Mouse (Mus musculus): ENCODE measurements around the gene Tars2. TPM values are rescaled to one million over a fixed set of nuclear protein-coding genes. Genes with fewer than 3 reads are reported as not detected.
A peak's percentile ranks its signal among the peaks of the same experiment; 100 is the strongest.

Tars2 gene
- polyA plus RNA-seq, 1 experiment: 65.2 TPM

- no peak overlapping the region; the same call in 1 of the 2 replicates for H3K27ac ChIP-seq (ENCODE audit: control insufficient read depth, insufficient read depth, low read depth, low read length, poor library complexity)
Observed at GRCm38 (mm10) chr3:95709967-95710366, 50.0 kb downstream of the Tars2 start.

GRCm38 (mm10) chr3:95709044-95709443 lies 51.0 kb downstream of the Tars2 start:
- Histone ChIP-seq H3K4me1 (ENCODE audit: control insufficient read depth, insufficient read depth, low read length) (peaks cover 11% of the 10 kb centered on the region), H3K4me3 (replicated peaks; ENCODE audit: control insufficient read depth, low read depth, low read length) (no peak overlapping the region), H3K27ac (ENCODE audit: control insufficient read depth, insufficient read depth, low read depth, low read length, poor library complexity) (no peak overlapping the region)
- 42% methylated on average over 4 of the region's 4 CpGs for WGBS
- TF ChIP-seq POLR2A (IDR thresholded peaks at IDR 0.05; ENCODE audit: borderline replicate concordance, control insufficient read depth, low read depth, low read length) (no peak), CTCF (IDR thresholded peaks at IDR 0.05; ENCODE audit: control insufficient read depth, insufficient read depth, low read length) (no peak)

More at GRCm38 (mm10) chr3:95709967-95710366, 50.0 kb downstream of the Tars2 start:
- H3K4me1 ChIP-seq (ENCODE audit: control insufficient read depth, insufficient read depth, low read length): peaks cover 11% of the 10 kb centered on the region
- no peak overlapping the region for H3K4me3 ChIP-seq (replicated peaks; ENCODE audit: control insufficient read depth, low read depth, low read length)
- TF ChIP-seq POLR2A (IDR thresholded peaks at IDR 0.05; ENCODE audit: borderline replicate concordance, control insufficient read depth, low read depth, low read length) (no peak), CTCF (IDR thresholded peaks at IDR 0.05; ENCODE audit: control insufficient read depth, insufficient read depth, low read length) (no peak)

- H3K4me3 ChIP-seq (replicated peaks; ENCODE audit: control insufficient read depth, low read depth, low read length): no peak overlapping the region
- WGBS: 26% methylated on average over 7 of the region's 7 CpGs
- TF ChIP-seq POLR2A (IDR thresholded peaks at IDR 0.05; ENCODE audit: borderline replicate concordance, control insufficient read depth, low read depth, low read length) (no peak), CTCF (IDR thresholded peaks at IDR 0.05; ENCODE audit: control insufficient read depth, insufficient read depth, low read length) (no peak)
- peak overlapping the region; percentile 34; the same call in 1 of the 2 replicates for H3K27ac ChIP-seq (ENCODE audit: control insufficient read depth, insufficient read depth, low read depth, low read length, poor library complexity)
- H3K4me1 ChIP-seq (ENCODE audit: control insufficient read depth, insufficient read depth, low read length): peaks cover 11% of the 10 kb centered on the region
Observed at GRCm38 (mm10) chr3:95707497-95707896, 52.5 kb downstream of the Tars2 start.

GRCm38 (mm10) chr3:95706273-95706672 lies 53.7 kb downstream of the Tars2 start:
- Histone ChIP-seq H3K4me1 (ENCODE audit: control insufficient read depth, insufficient read depth, low read length) (peaks cover 11% of the 10 kb centered on the region), H3K27ac (ENCODE audit: control insufficient read depth, insufficient read depth, low read depth, low read length, poor library complexity) (0 out of 2 replicates have a peak overlapping the region, but pooled peaks have one; percentile 24), H3K4me3 (replicated peaks; ENCODE audit: control insufficient read depth, low read depth, low read length) (no peak overlapping the region)
- TF ChIP-seq CTCF (IDR thresholded peaks at IDR 0.05; ENCODE audit: control insufficient read depth, insufficient read depth, low read length): no peak
- no peak for TF ChIP-seq POLR2A (IDR thresholded peaks at IDR 0.05; ENCODE audit: borderline replicate concordance, control insufficient read depth, low read depth, low read length)
- 39% methylated on average over 4 of the region's 4 CpGs for WGBS

- TF ChIP-seq POLR2A (IDR thresholded peaks at IDR 0.05; ENCODE audit: borderline replicate concordance, control insufficient read depth, low read depth, low read length) (no peak), CTCF (IDR thresholded peaks at IDR 0.05; ENCODE audit: control insufficient read depth, insufficient read depth, low read length) (no peak)
- Histone ChIP-seq H3K27ac (ENCODE audit: control insufficient read depth, insufficient read depth, low read depth, low read length, poor library complexity) (no peak overlapping the region), H3K4me3 (replicated peaks; ENCODE audit: control insufficient read depth, low read depth, low read length) (no peak overlapping the region), H3K4me1 (ENCODE audit: control insufficient read depth, insufficient read depth, low read length) (peaks cover 8% of the 10 kb centered on the region)
- WGBS: 84% methylated on average over 4 of the region's 4 CpGs
Observed at GRCm38 (mm10) chr3:95704612-95705011, 55.4 kb downstream of the Tars2 start.

- Histone ChIP-seq H3K27ac (ENCODE audit: control insufficient read depth, insufficient read depth, low read depth, low read length, poor library complexity) (no peak overlapping the region), H3K4me1 (ENCODE audit: control insufficient read depth, insufficient read depth, low read length) (peaks cover 6% of the 10 kb centered on the region), H3K4me3 (replicated peaks; ENCODE audit: control insufficient read depth, low read depth, low read length) (no peak overlapping the region)
- TF ChIP-seq CTCF (IDR thresholded peaks at IDR 0.05; ENCODE audit: control insufficient read depth, insufficient read depth, low read length): no peak
- TF ChIP-seq POLR2A (IDR thresholded peaks at IDR 0.05; ENCODE audit: borderline replicate concordance, control insufficient read depth, low read depth, low read length): no peak
- 71% methylated on average over 3 of the region's 3 CpGs for WGBS
Observed at GRCm38 (mm10) chr3:95703276-95703675, 56.7 kb downstream of the Tars2 start.

GRCm38 (mm10) chr3:95701877-95702540 lies 58.0 kb downstream of the Tars2 start:
- WGBS: 35% methylated on average over 24 of the region's 24 CpGs
- TF ChIP-seq CTCF (IDR thresholded peaks at IDR 0.05; ENCODE audit: control insufficient read depth, insufficient read depth, low read length) (no peak), POLR2A (IDR thresholded peaks at IDR 0.05; ENCODE audit: borderline replicate concordance, control insufficient read depth, low read depth, low read length) (no peak)
- no peak overlapping the region for H3K4me3 ChIP-seq (replicated peaks; ENCODE audit: control insufficient read depth, low read depth, low read length)
- H3K27ac ChIP-seq (ENCODE audit: control insufficient read depth, insufficient read depth, low read depth, low read length, poor library complexity): no peak overlapping the region
- peaks cover 4% of the 10 kb centered on the region for H3K4me1 ChIP-seq (ENCODE audit: control insufficient read depth, insufficient read depth, low read length)

- no peak overlapping the region for H3K4me3 ChIP-seq (replicated peaks; ENCODE audit: control insufficient read depth, low read depth, low read length)
- H3K4me1 ChIP-seq (ENCODE audit: control insufficient read depth, insufficient read depth, low read length): peaks cover 1% of the 10 kb centered on the region; the same call in 1 of the 2 replicates
- H3K27ac ChIP-seq (ENCODE audit: control insufficient read depth, insufficient read depth, low read depth, low read length, poor library complexity): no peak overlapping the region
- TF ChIP-seq POLR2A (IDR thresholded peaks at IDR 0.05; ENCODE audit: borderline replicate concordance, control insufficient read depth, low read depth, low read length) (no peak), CTCF (IDR thresholded peaks at IDR 0.05; ENCODE audit: control insufficient read depth, insufficient read depth, low read length) (no peak)
- WGBS: 83% methylated on average over 2 of the region's 2 CpGs
Observed at GRCm38 (mm10) chr3:95701085-95701484, 58.9 kb downstream of the Tars2 start.

Measured in bone marrow, adult 2 months (tissue).